Mouse (Mus musculus) ES-Bruce4 (cell line): ENCODE data around the gene Capn11.

Experiments
- CTCF ChIP-seq: IDR thresholded peaks from one replicate; pipeline ENCODE4 v1.8.1; 2011; ENCODE audit warnings: low read depth, low read length
- EP300 ChIP-seq: IDR thresholded peaks from 2 replicates; pipeline ENCODE4 v1.6.1; 2011; ENCODE audit warnings: low read depth, low read length; ENCODE audit not compliant: insufficient read depth
- POLR2A ChIP-seq: IDR thresholded peaks from one replicate; pipeline ENCODE4 v1.8.1; 2011; ENCODE audit warnings: low read length; ENCODE audit not compliant: insufficient read depth

- TF ChIP-seq CTCF (no peak), POLR2A (no peak), EP300 (no peak)
Measured at GRCm38 (mm10) chr17:45631940-45632339, 27.2 kb downstream of the Capn11 start.
